Mouse (Mus musculus) adrenal gland, adult 18-20 months (tissue): ENCODE measurements around the gene Prdm1. TPM values are rescaled to one million over a fixed set of nuclear protein-coding genes. Genes with fewer than 3 reads are reported as not detected.

Experiments used
- DNase-seq, 2 experiments: peaks; one replicate each; pipeline ENCODE4 v3.0.0; 2021 to 2022; ENCODE audit warnings: low spot score in 2 of 2
- total RNA-seq, 2 experiments: library from RNA; stranded (reverse); gene quantifications; 1 replicate in 1 of 2; 2 replicates in 1 of 2; pipeline ENCODE4 v1.2.3; 2021

Gene Prdm1
- total RNA-seq, 2 experiments from 2014 or later: 2.1 to 2.2 TPM

DNA sequence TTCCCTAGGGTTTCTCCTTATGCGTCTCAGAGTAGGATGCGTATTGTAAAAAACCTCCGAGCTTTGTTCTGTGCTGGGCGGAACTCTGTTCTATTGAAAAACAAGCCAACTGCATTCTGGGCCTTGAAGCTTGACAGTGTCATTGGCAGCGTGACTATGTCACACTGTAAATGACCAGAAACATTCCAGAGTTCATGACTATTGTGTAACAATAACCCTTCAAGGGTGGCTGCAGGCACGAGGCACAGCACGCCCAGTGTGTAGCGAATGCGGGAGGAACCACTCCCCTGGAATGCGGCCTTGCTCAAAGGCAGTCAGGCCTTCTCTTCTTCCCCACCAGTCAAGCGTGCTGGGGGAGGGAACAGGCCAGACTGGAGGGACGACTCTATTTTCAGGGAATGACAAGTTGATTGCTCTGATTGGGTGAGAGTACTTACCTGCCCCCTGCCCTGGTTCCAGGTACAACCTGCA is 100.4 kb downstream of the Prdm1 start:
- peak in 1 of 2 experiments; percentile 35 for DNase-seq

DNA sequence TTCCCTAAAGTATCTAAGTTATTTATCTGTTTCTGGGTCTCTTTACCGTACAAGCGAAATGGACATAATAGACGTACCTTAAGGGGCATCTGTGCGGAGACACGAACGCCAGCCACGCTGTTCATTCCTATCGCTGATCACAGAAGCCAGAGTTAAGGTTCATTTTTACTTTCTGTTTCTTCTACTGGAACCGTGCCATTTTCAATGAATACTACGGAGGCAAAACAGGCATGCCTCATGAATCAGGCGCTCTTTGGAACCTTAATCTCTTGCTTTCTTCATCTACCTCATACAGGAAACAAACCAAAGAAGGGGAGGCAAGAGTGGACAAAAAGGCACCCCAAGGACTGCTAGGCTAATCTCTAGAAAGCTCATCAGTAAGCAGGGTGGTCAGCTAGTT is 100.9 kb downstream of the Prdm1 start:
- DNase-seq: no peak

DNA sequence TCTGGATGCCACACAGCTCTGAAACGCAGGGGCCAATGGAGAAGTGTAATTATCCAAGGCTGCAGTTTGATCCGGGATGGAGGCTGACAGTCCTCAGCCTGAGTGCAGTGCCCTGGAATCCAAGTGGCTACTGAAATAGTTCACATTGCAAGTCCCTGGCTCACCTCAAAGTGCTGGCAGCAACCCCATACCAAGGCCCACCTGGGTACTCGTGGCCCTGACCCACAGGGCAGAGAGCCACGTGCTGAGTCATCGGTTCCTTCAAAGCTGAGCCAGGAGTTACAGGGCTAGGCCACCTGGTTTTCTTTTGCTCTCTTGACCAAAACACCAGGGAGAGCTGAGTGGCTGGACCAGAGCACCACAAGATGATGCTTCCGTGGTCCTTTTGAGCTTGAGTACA is 103.3 kb downstream of the Prdm1 start:
- DNase-seq: peak in 1 of 2 experiments; percentile 27

GRCm38 (mm10) chr10:44421896-44422295 is 106.4 kb downstream of the Prdm1 start:
- DNase-seq: peak in 1 of 2 experiments; percentile 10

- DNase-seq: peak in 1 of 2 experiments; percentile 9
Observed at GRCm38 (mm10) chr10:44420211-44420610, 108.1 kb downstream of the Prdm1 start.

DNA sequence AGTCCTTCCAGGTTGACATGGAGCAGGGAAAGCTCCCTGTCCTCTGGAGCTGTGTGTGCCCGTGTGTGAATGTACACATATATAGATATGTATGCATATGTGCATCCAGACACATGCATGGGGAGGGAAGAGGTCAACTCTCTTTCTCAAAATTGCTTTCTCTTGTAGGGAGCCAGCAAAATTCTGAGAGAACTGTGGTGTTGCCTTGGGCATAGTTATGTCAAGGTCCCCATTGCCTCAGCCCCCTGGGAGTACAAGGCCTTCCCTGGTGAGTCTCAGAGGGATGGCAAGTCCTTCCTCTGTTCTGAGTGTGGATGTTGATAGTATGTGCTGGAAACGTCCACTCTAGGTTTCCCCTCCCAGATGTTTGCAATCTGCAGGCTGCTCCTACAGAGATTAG is 109.4 kb downstream of the Prdm1 start:
- DNase-seq: peak in 1 of 2 experiments; percentile 36

DNA sequence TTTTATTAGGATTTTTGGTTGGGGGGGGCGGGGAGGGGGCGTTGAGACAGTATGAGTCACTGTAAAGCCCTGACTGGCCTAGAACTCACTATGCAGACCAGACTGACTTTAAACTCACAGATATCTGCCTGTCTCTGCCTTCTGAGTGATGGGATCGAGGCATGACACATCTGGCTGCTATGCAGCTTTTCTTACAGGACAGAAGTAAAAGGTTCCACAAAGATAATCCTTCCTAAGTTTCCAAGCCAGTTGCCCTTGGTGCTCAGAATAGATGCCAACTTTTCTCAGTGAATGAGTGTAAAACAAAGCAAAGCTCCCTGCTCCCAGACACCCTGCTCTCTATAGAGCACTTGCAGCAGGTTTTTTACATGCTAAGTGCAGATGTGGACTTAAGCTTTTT is 112.7 kb downstream of the Prdm1 start:
- DNase-seq: no peak

GRCm38 (mm10) chr10:44409958-44410357 is 118.3 kb downstream of the Prdm1 start:
- DNase-seq: no peak

- DNase-seq: no peak
Observed at GRCm38 (mm10) chr10:44409054-44409453, 119.2 kb downstream of the Prdm1 start.

DNA sequence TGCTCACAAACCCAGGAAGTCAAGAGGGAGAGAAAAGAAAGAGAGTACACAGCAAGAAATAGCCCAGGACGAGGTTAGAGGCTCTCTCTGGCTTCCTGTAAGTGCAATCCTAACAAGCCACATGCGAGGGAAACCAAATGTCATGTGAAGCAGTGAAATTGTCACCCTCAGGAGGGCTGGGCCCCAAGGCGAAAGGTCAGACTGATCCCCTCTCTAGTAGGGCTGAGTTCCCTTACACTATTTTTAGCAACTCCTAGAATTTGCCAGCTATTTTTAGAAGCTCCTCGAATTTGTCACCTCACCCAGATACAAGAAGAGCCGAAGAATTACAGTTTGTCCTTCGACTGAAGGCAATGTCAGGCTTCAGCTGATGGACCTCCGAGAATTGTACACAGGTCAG is 124.9 kb downstream of the Prdm1 start:
- no peak for DNase-seq

DNA sequence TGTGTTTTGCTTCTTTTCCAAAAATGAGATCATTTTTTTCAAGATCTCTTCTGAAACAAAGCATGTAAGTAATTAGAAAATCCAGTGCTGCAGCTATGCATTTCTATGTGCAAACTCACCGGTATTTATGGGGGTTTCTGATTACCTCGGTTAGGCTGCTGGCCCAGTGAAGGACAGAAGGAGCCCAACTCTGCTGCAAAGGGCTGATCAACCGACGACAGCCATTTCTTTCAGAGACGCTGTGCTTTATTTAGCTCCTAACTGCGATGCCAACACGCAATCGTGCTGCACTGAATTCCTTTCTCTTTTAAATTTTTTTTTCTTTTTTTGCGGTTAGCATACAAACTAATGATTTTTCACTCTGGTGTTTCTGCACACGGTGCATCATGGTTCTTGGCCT is 126.7 kb downstream of the Prdm1 start:
- DNase-seq: no peak

DNA sequence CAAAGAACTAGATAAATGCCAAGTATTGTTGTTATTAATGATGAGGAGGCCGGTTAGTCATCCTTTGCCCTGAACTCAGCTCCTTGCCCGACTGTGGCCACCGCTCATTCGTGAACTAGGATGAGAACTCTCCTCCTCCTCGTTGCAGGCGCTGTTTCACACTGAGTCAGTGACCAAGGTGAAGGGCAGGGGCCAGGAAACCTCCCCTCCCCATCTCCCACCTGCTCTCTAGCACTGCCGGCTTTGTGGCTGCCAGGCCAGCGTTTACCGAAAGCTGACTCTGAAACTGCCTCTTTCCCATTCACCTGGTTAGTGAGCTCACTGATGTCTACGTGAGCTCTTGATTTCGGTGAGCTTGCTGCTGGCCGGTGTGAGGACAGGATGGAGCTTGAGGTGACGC is 127.7 kb downstream of the Prdm1 start:
- DNase-seq: no peak

DNA sequence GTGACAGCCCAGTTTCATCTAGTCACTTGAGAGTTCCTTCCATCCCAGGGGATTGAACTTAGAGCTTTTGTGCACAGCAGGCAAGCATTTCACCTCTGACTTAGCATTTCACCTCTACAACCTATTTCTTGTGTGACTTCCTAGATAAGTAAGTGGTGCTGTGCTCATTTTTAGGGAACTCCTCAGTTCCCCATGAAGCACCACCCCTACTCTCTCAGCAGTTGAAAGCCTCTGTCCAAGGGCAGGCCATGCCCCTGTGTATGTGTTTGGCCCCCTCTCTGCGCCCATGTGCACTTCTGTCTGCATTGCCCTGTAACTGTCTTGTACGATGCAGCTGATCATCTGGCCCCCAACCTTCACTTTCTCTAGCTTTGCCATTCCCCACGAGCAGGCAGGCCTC is 128.2 kb downstream of the Prdm1 start:
- DNase-seq: no peak

- no peak for DNase-seq
Observed at GRCm38 (mm10) chr10:44392855-44393254, 135.4 kb downstream of the Prdm1 start.

DNA sequence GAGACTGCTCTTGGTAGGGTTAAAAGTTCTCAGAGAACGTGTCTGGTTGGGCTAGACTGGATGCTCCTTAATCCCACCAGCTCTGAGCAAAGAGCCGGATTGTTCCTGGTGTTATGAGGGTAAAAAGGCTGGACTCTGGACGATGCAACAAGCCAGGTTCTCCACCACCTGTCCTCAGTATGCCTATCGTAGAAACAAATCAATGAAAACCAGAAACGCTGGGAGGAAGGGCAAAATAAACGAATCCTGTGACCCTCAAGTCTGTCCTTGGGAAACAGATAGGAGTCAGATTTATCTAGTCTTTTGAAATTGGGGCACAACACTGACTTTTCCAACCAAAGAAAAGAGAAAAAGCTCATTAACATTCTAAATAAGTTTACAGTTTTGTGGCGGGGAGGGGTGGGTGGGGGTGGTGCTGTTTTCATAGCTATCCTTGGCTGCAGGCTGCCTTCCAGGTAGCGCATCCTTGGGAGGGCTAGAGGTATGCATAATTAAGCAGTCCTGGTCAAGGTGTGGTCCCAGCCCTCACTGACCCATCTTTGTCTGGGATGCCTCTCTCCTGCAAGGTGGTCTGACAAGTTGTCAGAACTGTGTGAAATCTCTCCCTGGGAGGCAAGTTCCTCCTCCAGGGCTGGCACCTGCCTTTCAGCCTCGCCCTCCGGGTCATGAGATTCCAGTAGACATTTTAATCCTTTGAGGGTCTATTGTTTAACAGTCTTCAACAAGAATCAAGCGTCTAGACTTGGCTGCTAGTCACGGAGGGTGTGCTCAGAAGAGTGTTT is 136.6 kb downstream of the Prdm1 start:
- no peak for DNase-seq

GRCm38 (mm10) chr10:44390286-44390685 is 138.0 kb downstream of the Prdm1 start:
- no peak for DNase-seq

DNA sequence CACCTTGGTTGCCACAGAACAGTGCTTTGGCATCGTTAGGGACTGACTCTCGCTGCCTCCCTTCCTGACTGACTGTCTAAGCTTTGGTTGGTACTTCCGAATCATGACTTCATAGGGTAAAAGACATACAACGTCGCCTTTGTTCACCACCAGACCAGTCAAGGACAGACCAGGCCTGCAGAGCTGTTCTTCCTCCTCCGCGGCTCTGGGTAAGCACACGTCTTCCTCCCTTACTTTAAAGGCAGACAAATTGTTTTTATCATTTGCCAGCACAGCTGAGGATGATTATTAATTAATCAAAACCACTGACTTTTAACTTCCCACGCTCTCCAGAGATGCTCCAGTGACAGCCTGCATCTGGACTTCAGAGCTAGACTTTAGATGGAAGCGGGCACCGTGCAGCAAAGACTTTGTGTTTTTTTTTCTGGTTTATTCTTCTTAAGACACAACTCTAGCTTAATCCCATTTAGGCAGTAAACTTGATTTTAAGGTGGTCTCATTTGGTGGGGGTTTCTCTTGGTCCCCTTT is 139.5 kb downstream of the Prdm1 start:
- DNase-seq: no peak
